Mouse (Mus musculus) megakaryocyte, embryonic 14.5 days (primary cell): ENCODE measurements around the gene Vps9d1.

Source experiments
- FLI1 ChIP-seq: IDR thresholded peaks from 2 replicates; pipeline ENCODE4 v1.6.1; 2012; ENCODE audit warnings: low read length, inconsistent platforms, mixed read lengths
- GATA1 ChIP-seq: IDR thresholded peaks from 3 replicates; pipeline ENCODE4 v1.6.1; 2012; ENCODE audit warnings: mixed read lengths, low read length, inconsistent platforms, borderline replicate concordance

- TF ChIP-seq GATA1, result no peak
- TF ChIP-seq FLI1, result no peak
These were observed 13.9 kb upstream of the Vps9d1 start for GRCm38 (mm10) chr8:123267926-123268656.
